Mouse (Mus musculus) olfactory bulb, adult 2 months (tissue): Measurements from ENCODE around the gene Ebf3. TPM values are rescaled to one million over a fixed set of nuclear protein-coding genes. Genes with fewer than 3 reads are reported as not detected.

ENCODE experiments used
- H3K27ac ChIP-seq: fragments of 200-500 bp; 2 replicates; pipeline ENCODE4 v1.5.1; 2012; ENCODE audit warnings: low read depth, low read length; ENCODE audit not compliant: insufficient read depth
- H3K4me1 ChIP-seq: fragments of 200-500 bp; 2 replicates; pipeline ENCODE4 v1.6.1; 2012; ENCODE audit warnings: low read length; ENCODE audit not compliant: control insufficient read depth, insufficient read depth
- H3K4me3 ChIP-seq: fragments of 200-500 bp; 2 replicates; pipeline ENCODE4 v1.5.1; 2012; ENCODE audit warnings: mild to moderate bottlenecking, low read depth, low read length, moderate library complexity; ENCODE audit not compliant: insufficient read depth
- CTCF ChIP-seq: fragments of 200-500 bp; IDR thresholded peaks from 2 replicates; pipeline ENCODE4 v1.5.1; 2012; ENCODE audit warnings: low read depth, mild to moderate bottlenecking, low read length, moderate library complexity; ENCODE audit not compliant: insufficient read depth
- POLR2A ChIP-seq: fragments of 200-500 bp; IDR thresholded peaks from 2 replicates; pipeline ENCODE4 v1.6.1; 2012; ENCODE audit warnings: mild to moderate bottlenecking, low read depth, low read length, moderate library complexity; ENCODE audit not compliant: insufficient read depth
- WGBS: fragments of 180-500 bp; shearing (Covaris S2); methylation state at CpG from one replicate; pipeline ENCODE4 v1.1.7; 2018; 5-methylcytosine and 5-hydroxymethylcytosine counted together
- polyA plus RNA-seq: library from polyadenylated mRNA; stranded (reverse); fragments of >200 nt; gene quantifications from 2 replicates; pipeline ENCODE4 v1.2.4, GENCODE M21; 2012; ENCODE audit warnings: low replicate concordance; ENCODE audit not compliant: missing spikeins, insufficient read depth, insufficient read length

Gene Ebf3
- polyA plus RNA-seq, 1 experiment: not detected

GRCm38 (mm10) chr7:137267441-137267840 is 46.8 kb downstream of the Ebf3 start:
- H3K4me3 ChIP-seq: no peak overlapping the region
- TF ChIP-seq CTCF: no peak
- no peak for TF ChIP-seq POLR2A
- no peak overlapping the region for H3K27ac ChIP-seq
- H3K4me1 ChIP-seq: no peaks in the 10 kb centered on the region
- 69% methylated on average over 9 of the region's 9 CpGs for WGBS

- no peak overlapping the region for H3K4me3 ChIP-seq
- H3K27ac ChIP-seq: no peak overlapping the region
- no peak for TF ChIP-seq POLR2A
- no peak for TF ChIP-seq CTCF
- no peaks in the 10 kb centered on the region for H3K4me1 ChIP-seq
- 48% methylated on average over 17 of the region's 17 CpGs for WGBS
Measured at GRCm38 (mm10) chr7:137266575-137266974, 47.7 kb downstream of the Ebf3 start.

- Histone ChIP-seq H3K27ac (no peak overlapping the region), H3K4me1 (no peaks in the 10 kb centered on the region), H3K4me3 (no peak overlapping the region)
- no peak for TF ChIP-seq CTCF
- TF ChIP-seq POLR2A: no peak
- 92% methylated on average over 8 of the region's 8 CpGs for WGBS
Measured at GRCm38 (mm10) chr7:137262330-137262729, 51.9 kb downstream of the Ebf3 start.

- Histone ChIP-seq H3K4me3 (no peak overlapping the region), H3K27ac (no peak overlapping the region), H3K4me1 (no peaks in the 10 kb centered on the region)
- TF ChIP-seq POLR2A (no peak), CTCF (no peak)
- 44% methylated on average over 11 of the region's 11 CpGs for WGBS
Measured at GRCm38 (mm10) chr7:137246213-137246872, 67.9 kb downstream of the Ebf3 start.

GRCm38 (mm10) chr7:137244839-137245238 is 69.4 kb downstream of the Ebf3 start:
- H3K27ac ChIP-seq: no peak overlapping the region
- H3K4me3 ChIP-seq: no peak overlapping the region

GRCm38 (mm10) chr7:137240481-137240880 is 73.8 kb downstream of the Ebf3 start:
- H3K4me1 ChIP-seq: peaks cover 6% of the 10 kb centered on the region; the same call in 1 of the 2 replicates
- no peak overlapping the region for H3K4me3 ChIP-seq
- WGBS: 90% methylated on average over 8 of the region's 8 CpGs
- TF ChIP-seq CTCF (no peak), POLR2A (no peak)
- no peak overlapping the region for H3K27ac ChIP-seq

More at GRCm38 (mm10) chr7:137244839-137245238, 69.4 kb downstream of the Ebf3 start:
- 91% methylated on average over 7 of the region's 7 CpGs for WGBS
- TF ChIP-seq CTCF (no peak), POLR2A (no peak)
- H3K4me1 ChIP-seq: no peaks in the 10 kb centered on the region

- TF ChIP-seq CTCF: no peak
- TF ChIP-seq POLR2A: no peak
- Histone ChIP-seq H3K27ac (no peak overlapping the region), H3K4me1 (peaks cover 6% of the 10 kb centered on the region; the same call in 1 of the 2 replicates), H3K4me3 (no peak overlapping the region)
- WGBS: 44% methylated on average over 5 of the region's 5 CpGs
Measured at GRCm38 (mm10) chr7:137239542-137240133, 74.6 kb downstream of the Ebf3 start.

GRCm38 (mm10) chr7:137237419-137237818 is 76.8 kb downstream of the Ebf3 start:
- WGBS: 54% methylated on average over 12 of the region's 12 CpGs
- Histone ChIP-seq H3K27ac (no peak overlapping the region), H3K4me1 (peaks cover 6% of the 10 kb centered on the region; the same call in 1 of the 2 replicates), H3K4me3 (no peak overlapping the region)
- TF ChIP-seq POLR2A (no peak), CTCF (no peak)

- H3K4me3 ChIP-seq: no peak overlapping the region
- H3K4me1 ChIP-seq: peaks cover 2% of the 10 kb centered on the region
- 98% methylated on average over 3 of the region's 3 CpGs for WGBS
- TF ChIP-seq CTCF: no peak
- H3K27ac ChIP-seq: no peak overlapping the region
Measured at GRCm38 (mm10) chr7:137223823-137224222, 90.4 kb downstream of the Ebf3 start.
